Mouse (Mus musculus): ENCODE data around the gene Itpr1. TPM values are rescaled to one million over a fixed set of nuclear protein-coding genes. Genes with fewer than 3 reads are reported as not detected.

Gene Itpr1
- polyA plus RNA-seq, 1 experiment from 2014 or later: 22.4 TPM

GRCm38 (mm10) chr6:108408726-108409125 is 195.8 kb downstream of the Itpr1 start:
- Histone ChIP-seq H3K9ac (ENCODE audit: low read depth, low read length) (no peak overlapping the region), H3K4me3 (ENCODE audit: low read length) (no peak overlapping the region), H3K36me3 (ENCODE audit: control insufficient read depth, insufficient read depth, low read length) (peaks cover 21% of the 10 kb centered on the region), H3K4me1 (ENCODE audit: control insufficient read depth, insufficient read depth, low read length) (no peaks in the 10 kb centered on the region), H3K27me3 (ENCODE audit: control insufficient read depth, insufficient read depth, low read length) (no peaks in the 10 kb centered on the region), H3K9me3 (ENCODE audit: control insufficient read depth, low read length) (no peaks in the 10 kb centered on the region), H3K4me2 (replicated peaks; ENCODE audit: low read depth, low read length) (no peak overlapping the region), H3K27ac (ENCODE audit: low read depth, low read length) (no peak overlapping the region)
- 0 out of 2 replicates have a peak, but pooled peaks have one; percentile 17 for ATAC-seq (ENCODE audit: low FRiP score, low TSS enrichment)
- 95% methylated on average over 5 of the region's 5 CpGs for WGBS

- no peaks in the 10 kb centered on the region for H3K9me3 ChIP-seq (ENCODE audit: control insufficient read depth, low read length)
- no peaks in the 10 kb centered on the region for H3K27me3 ChIP-seq (ENCODE audit: control insufficient read depth, insufficient read depth, low read length)
- no peak overlapping the region for H3K27ac ChIP-seq (ENCODE audit: low read depth, low read length)
- ATAC-seq (ENCODE audit: low FRiP score, low TSS enrichment): no peak
- no peak overlapping the region for H3K4me3 ChIP-seq (ENCODE audit: low read length)
- 78% methylated on average over 16 of the region's 16 CpGs for WGBS
- H3K9ac ChIP-seq (ENCODE audit: low read depth, low read length): no peak overlapping the region
- peaks cover 30% of the 10 kb centered on the region for H3K36me3 ChIP-seq (ENCODE audit: control insufficient read depth, insufficient read depth, low read length)
- no peak overlapping the region for H3K4me2 ChIP-seq (replicated peaks; ENCODE audit: low read depth, low read length)
- H3K4me1 ChIP-seq (ENCODE audit: control insufficient read depth, insufficient read depth, low read length): no peaks in the 10 kb centered on the region
Measured at GRCm38 (mm10) chr6:108410771-108411170, 197.9 kb downstream of the Itpr1 start.

- Histone ChIP-seq H3K9me3 (ENCODE audit: control insufficient read depth, low read length) (no peaks in the 10 kb centered on the region), H3K36me3 (ENCODE audit: control insufficient read depth, insufficient read depth, low read length) (peaks cover 25% of the 10 kb centered on the region), H3K27ac (ENCODE audit: low read depth, low read length) (no peak overlapping the region), H3K9ac (ENCODE audit: low read depth, low read length) (no peak overlapping the region), H3K27me3 (ENCODE audit: control insufficient read depth, insufficient read depth, low read length) (no peaks in the 10 kb centered on the region), H3K4me3 (ENCODE audit: low read length) (no peak overlapping the region), H3K4me1 (ENCODE audit: control insufficient read depth, insufficient read depth, low read length) (no peaks in the 10 kb centered on the region), H3K4me2 (replicated peaks; ENCODE audit: low read depth, low read length) (no peak overlapping the region)
- 75% methylated on average over 4 of the region's 4 CpGs for WGBS
- ATAC-seq (ENCODE audit: low FRiP score, low TSS enrichment): no peak
Measured at GRCm38 (mm10) chr6:108411201-108411600, 198.3 kb downstream of the Itpr1 start.

GRCm38 (mm10) chr6:108413006-108413405 is 200.1 kb downstream of the Itpr1 start:
- no peak for ATAC-seq (ENCODE audit: low FRiP score, low TSS enrichment)
- H3K4me1 ChIP-seq (ENCODE audit: control insufficient read depth, insufficient read depth, low read length): no peaks in the 10 kb centered on the region
- H3K9ac ChIP-seq (ENCODE audit: low read depth, low read length): no peak overlapping the region
- H3K4me3 ChIP-seq (ENCODE audit: low read length): no peak overlapping the region
- WGBS: 91% methylated on average over 8 of the region's 8 CpGs
- H3K27ac ChIP-seq (ENCODE audit: low read depth, low read length): no peak overlapping the region
- H3K9me3 ChIP-seq (ENCODE audit: control insufficient read depth, low read length): no peaks in the 10 kb centered on the region
- H3K4me2 ChIP-seq (replicated peaks; ENCODE audit: low read depth, low read length): no peak overlapping the region
- H3K27me3 ChIP-seq (ENCODE audit: control insufficient read depth, insufficient read depth, low read length): no peaks in the 10 kb centered on the region
- peaks cover 17% of the 10 kb centered on the region for H3K36me3 ChIP-seq (ENCODE audit: control insufficient read depth, insufficient read depth, low read length)

- 93% methylated on average over 9 of the region's 9 CpGs for WGBS
- H3K27me3 ChIP-seq (ENCODE audit: control insufficient read depth, insufficient read depth, low read length): no peaks in the 10 kb centered on the region
- H3K4me2 ChIP-seq (replicated peaks; ENCODE audit: low read depth, low read length): no peak overlapping the region
- ATAC-seq (ENCODE audit: low FRiP score, low TSS enrichment): no peak
- no peaks in the 10 kb centered on the region for H3K4me1 ChIP-seq (ENCODE audit: control insufficient read depth, insufficient read depth, low read length)
- H3K4me3 ChIP-seq (ENCODE audit: low read length): no peak overlapping the region
- no peak overlapping the region for H3K27ac ChIP-seq (ENCODE audit: low read depth, low read length)
- no peak overlapping the region for H3K9ac ChIP-seq (ENCODE audit: low read depth, low read length)
- H3K36me3 ChIP-seq (ENCODE audit: control insufficient read depth, insufficient read depth, low read length): peaks cover 20% of the 10 kb centered on the region
- no peaks in the 10 kb centered on the region for H3K9me3 ChIP-seq (ENCODE audit: control insufficient read depth, low read length)
Measured at GRCm38 (mm10) chr6:108413593-108413992, 200.7 kb downstream of the Itpr1 start.

- no peaks in the 10 kb centered on the region for H3K4me1 ChIP-seq (ENCODE audit: control insufficient read depth, insufficient read depth, low read length)
- no peak overlapping the region for H3K4me3 ChIP-seq (ENCODE audit: low read length)
- WGBS: 92% methylated on average over 4 of the region's 4 CpGs
- H3K27me3 ChIP-seq (ENCODE audit: control insufficient read depth, insufficient read depth, low read length): no peaks in the 10 kb centered on the region
- H3K36me3 ChIP-seq (ENCODE audit: control insufficient read depth, insufficient read depth, low read length): peaks cover 18% of the 10 kb centered on the region
- no peaks in the 10 kb centered on the region for H3K9me3 ChIP-seq (ENCODE audit: control insufficient read depth, low read length)
- ATAC-seq (ENCODE audit: low FRiP score, low TSS enrichment): no peak
- no peak overlapping the region for H3K4me2 ChIP-seq (replicated peaks; ENCODE audit: low read depth, low read length)
- H3K9ac ChIP-seq (ENCODE audit: low read depth, low read length): no peak overlapping the region
- H3K27ac ChIP-seq (ENCODE audit: low read depth, low read length): no peak overlapping the region
Measured at GRCm38 (mm10) chr6:108415847-108416246, 203.0 kb downstream of the Itpr1 start.

- Histone ChIP-seq H3K9ac (ENCODE audit: low read depth, low read length) (no peak overlapping the region), H3K4me2 (replicated peaks; ENCODE audit: low read depth, low read length) (no peak overlapping the region), H3K4me3 (ENCODE audit: low read length) (no peak overlapping the region), H3K27ac (ENCODE audit: low read depth, low read length) (no peak overlapping the region), H3K27me3 (ENCODE audit: control insufficient read depth, insufficient read depth, low read length) (no peaks in the 10 kb centered on the region), H3K36me3 (ENCODE audit: control insufficient read depth, insufficient read depth, low read length) (peaks cover 14% of the 10 kb centered on the region), H3K4me1 (ENCODE audit: control insufficient read depth, insufficient read depth, low read length) (no peaks in the 10 kb centered on the region), H3K9me3 (ENCODE audit: control insufficient read depth, low read length) (no peaks in the 10 kb centered on the region)
- WGBS: 56% methylated on average over 8 of the region's 8 CpGs
- peak; percentile 85 for ATAC-seq (ENCODE audit: low FRiP score, low TSS enrichment)
Measured at GRCm38 (mm10) chr6:108417508-108417907, 204.6 kb downstream of the Itpr1 start.

- H3K27ac ChIP-seq (ENCODE audit: low read depth, low read length): no peak overlapping the region
- no peak for ATAC-seq (ENCODE audit: low FRiP score, low TSS enrichment)
- peaks cover 14% of the 10 kb centered on the region for H3K36me3 ChIP-seq (ENCODE audit: control insufficient read depth, insufficient read depth, low read length)
- H3K4me3 ChIP-seq (ENCODE audit: low read length): no peak overlapping the region
- no peaks in the 10 kb centered on the region for H3K4me1 ChIP-seq (ENCODE audit: control insufficient read depth, insufficient read depth, low read length)
- H3K9me3 ChIP-seq (ENCODE audit: control insufficient read depth, low read length): no peaks in the 10 kb centered on the region
- H3K27me3 ChIP-seq (ENCODE audit: control insufficient read depth, insufficient read depth, low read length): no peaks in the 10 kb centered on the region
- no peak overlapping the region for H3K4me2 ChIP-seq (replicated peaks; ENCODE audit: low read depth, low read length)
- H3K9ac ChIP-seq (ENCODE audit: low read depth, low read length): no peak overlapping the region
- WGBS: 96% methylated on average over 7 of the region's 7 CpGs
Measured at GRCm38 (mm10) chr6:108418218-108418617, 205.3 kb downstream of the Itpr1 start.

GRCm38 (mm10) chr6:108424749-108425584 is 212.1 kb downstream of the Itpr1 start:
- ATAC-seq (ENCODE audit: low FRiP score, low TSS enrichment): no peak
- no peak overlapping the region for H3K27ac ChIP-seq (ENCODE audit: low read depth, low read length)
- H3K9me3 ChIP-seq (ENCODE audit: control insufficient read depth, low read length): no peaks in the 10 kb centered on the region
- H3K9ac ChIP-seq (ENCODE audit: low read depth, low read length): no peak overlapping the region
- no peak overlapping the region for H3K4me3 ChIP-seq (ENCODE audit: low read length)
- 83% methylated on average over 9 of the region's 9 CpGs for WGBS
- no peaks in the 10 kb centered on the region for H3K36me3 ChIP-seq (ENCODE audit: control insufficient read depth, insufficient read depth, low read length)
- H3K27me3 ChIP-seq (ENCODE audit: control insufficient read depth, insufficient read depth, low read length): no peaks in the 10 kb centered on the region
- H3K4me1 ChIP-seq (ENCODE audit: control insufficient read depth, insufficient read depth, low read length): no peaks in the 10 kb centered on the region
- H3K4me2 ChIP-seq (replicated peaks; ENCODE audit: low read depth, low read length): no peak overlapping the region
